ENCODE assay signal across 8 mouse cellular contexts in genomic region chr4:152625032-152626003, GRCm38 (mm10).
DNase-seq lines count a peak whose midpoint lies in the region; ATAC-seq and TF ChIP-seq lines count a peak whose summit lies in the region.

No protein-coding gene starts in this region.

- intact Hi-C loops in heart, postnatal 10 days (cut with DNase I) = loop anchor here (2.0 to 10.0 kb wide), 3 partner anchors 91 to 1315 kb away; no protein-coding TSS in a partner anchor

- peak overlapping the region; percentile 23 for H3K4me3 ChIP-seq in forebrain, embryonic 10.5 days
- H3K4me3 ChIP-seq in liver, embryonic 12.5 days = no peak overlapping the region
- H3K4me3 ChIP-seq in neural tube, embryonic 14.5 days (ENCODE audit: low read depth, low read length) = no peak overlapping the region

- peaks cover 34% of the 10 kb centered on the region for H3K27me3 ChIP-seq in forebrain, embryonic 10.5 days (ENCODE audit: poor library complexity, severe bottlenecking)
- no peaks in the 10 kb centered on the region for H3K27me3 ChIP-seq in liver, embryonic 12.5 days (replicated peaks)
- no peaks in the 10 kb centered on the region for H3K27me3 ChIP-seq in neural tube, embryonic 14.5 days (ENCODE audit: control insufficient read depth, insufficient read depth, low read length)

- 0 out of 2 replicates have a peak overlapping the region, but pooled peaks have one; percentile 6 for H3K4me2 ChIP-seq in liver, embryonic 12.5 days
- H3K4me2 ChIP-seq in neural tube, embryonic 14.5 days (ENCODE audit: low read depth, low read length) = peak overlapping the region; percentile 16; the same call in 1 of the 2 replicates

- peaks cover 42% of the 10 kb centered on the region for H3K4me1 ChIP-seq in forebrain, embryonic 10.5 days
- H3K4me1 ChIP-seq in liver, embryonic 12.5 days = no peaks in the 10 kb centered on the region
- H3K4me1 ChIP-seq in neural tube, embryonic 14.5 days (ENCODE audit: control insufficient read depth, insufficient read depth, low read length) = peaks cover 29% of the 10 kb centered on the region

- no peaks in the 10 kb centered on the region for H3K36me3 ChIP-seq in forebrain, embryonic 10.5 days (replicated peaks)
- no peaks in the 10 kb centered on the region for H3K36me3 ChIP-seq in liver, embryonic 12.5 days
- no peaks in the 10 kb centered on the region for H3K36me3 ChIP-seq in neural tube, embryonic 14.5 days (ENCODE audit: control insufficient read depth, insufficient read depth, low read length)

- DNase-seq in ES-CJ7 (ENCODE audit: low read depth, low spot score) = peak; percentile 83
- peak; percentile 97 for DNase-seq in brain, embryonic 14.5 days (ENCODE audit: low read depth)
- DNase-seq in forebrain, embryonic 10.5 days (ENCODE audit: extremely low spot score, low spot score) = peak; percentile 80
- DNase-seq in heart, postnatal 10 days = peak; percentile 65 to 76
- DNase-seq in kidney, postnatal 36 days = peak; percentile 26 to 77
- peak; percentile 49 for DNase-seq in thymus, postnatal 4 days

- peak; percentile 88 for TF ChIP-seq CTCF in brain, embryonic 14.5 days (IDR thresholded peaks at IDR 0.05; ENCODE audit: borderline replicate concordance, extremely low read depth, insufficient read depth, insufficient read length)

- H3K9ac ChIP-seq in liver, embryonic 12.5 days = no peak overlapping the region
- H3K9ac ChIP-seq in neural tube, embryonic 14.5 days (replicated peaks; ENCODE audit: low read depth, low read length) = no peak overlapping the region

- TF ChIP-seq POLR2A in brain, embryonic 14.5 days (IDR thresholded peaks at IDR 0.05; ENCODE audit: borderline replicate concordance, extremely low read depth, insufficient read depth, insufficient read length, poor library complexity, severe bottlenecking) = no peak

- 4% methylated on average over 22 of the region's 22 CpGs for WGBS in forebrain, embryonic 10.5 days
- 8% methylated on average over 22 of the region's 22 CpGs for WGBS in liver, embryonic 12.5 days (ENCODE audit: insufficient replicate concordance)
- WGBS in neural tube, embryonic 14.5 days = 1% methylated on average over 22 of the region's 22 CpGs

- peak overlapping the region; percentile 67 for H3K27ac ChIP-seq in forebrain, embryonic 10.5 days
- H3K27ac ChIP-seq in liver, embryonic 12.5 days = no peak overlapping the region
- H3K27ac ChIP-seq in neural tube, embryonic 14.5 days (ENCODE audit: low read depth, low read length) = peak overlapping the region; percentile 40

- H3K9me3 ChIP-seq in forebrain, embryonic 10.5 days = no peaks in the 10 kb centered on the region
- no peaks in the 10 kb centered on the region for H3K9me3 ChIP-seq in liver, embryonic 12.5 days (replicated peaks)
- no peaks in the 10 kb centered on the region for H3K9me3 ChIP-seq in neural tube, embryonic 14.5 days (ENCODE audit: control insufficient read depth, low read length)

- ATAC-seq in liver, embryonic 12.5 days = no peak
- ATAC-seq in neural tube, embryonic 14.5 days (ENCODE audit: low read depth) = peak; percentile 82
